Mouse (Mus musculus) olfactory bulb, adult 2 months (tissue): ENCODE measurements around the gene AC170998.1.

Experiments
- CTCF ChIP-seq: fragments of 200-500 bp; IDR thresholded peaks from 2 replicates; pipeline ENCODE4 v1.5.1; 2012; ENCODE audit warnings: low read depth, mild to moderate bottlenecking, low read length, moderate library complexity; ENCODE audit not compliant: insufficient read depth
- POLR2A ChIP-seq: fragments of 200-500 bp; IDR thresholded peaks from 2 replicates; pipeline ENCODE4 v1.6.1; 2012; ENCODE audit warnings: mild to moderate bottlenecking, low read depth, low read length, moderate library complexity; ENCODE audit not compliant: insufficient read depth

GRCm38 (mm10) chr17:28684631-28685030, 41.3 kb upstream of the AC170998.1 start:
- TF ChIP-seq POLR2A (no peak), CTCF (no peak)
